8 mouse cellular contexts compared by ENCODE assay signal in the genomic region with DNA sequence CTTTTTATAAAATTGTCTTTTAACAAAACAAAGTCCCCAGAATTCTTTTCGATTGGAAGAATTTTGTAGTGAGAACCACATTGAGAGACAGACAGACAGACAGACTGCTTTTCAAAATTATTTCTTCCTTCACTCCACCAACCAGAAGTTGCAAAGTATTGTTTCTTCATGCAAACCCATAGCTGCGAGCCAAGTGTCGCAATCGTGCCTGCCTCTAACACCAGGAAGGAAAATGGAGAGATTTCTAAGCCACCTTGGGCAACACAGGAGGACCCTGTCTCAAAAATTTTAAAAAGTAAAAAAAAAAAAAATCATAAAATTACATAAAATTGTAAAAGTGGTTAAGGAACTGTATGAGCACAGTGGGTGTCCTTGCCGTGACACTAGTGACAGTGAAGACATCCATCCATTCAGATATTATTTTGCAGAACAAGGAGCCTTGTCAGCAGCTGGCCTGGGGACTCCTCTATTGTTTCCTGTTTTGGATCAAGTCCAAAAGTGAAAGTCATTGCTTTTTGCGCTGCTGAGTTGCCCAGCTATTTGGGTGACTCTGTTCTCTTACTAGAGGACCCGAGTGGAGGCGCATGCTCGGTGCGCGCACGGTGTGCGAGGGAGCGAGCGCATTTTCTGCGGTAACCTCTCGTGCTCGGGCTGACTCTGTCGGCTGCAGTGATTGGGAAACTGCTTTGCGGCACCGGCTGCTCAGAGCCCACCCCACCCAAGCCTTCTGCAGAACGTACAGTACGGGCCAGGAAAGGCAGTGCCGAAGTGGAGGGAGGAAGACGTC.
DNase-seq lines count a peak whose midpoint lies in the region; ATAC-seq and TF ChIP-seq lines count a peak whose summit lies in the region.
"Had no signal": no experiment of that assay in that cellular context is flagged by ENCODE, and none has a peak within 500 bp of the region (broad histone marks: within the 10 kb centered on the region; RNA-seq: fewer than 3 reads in every experiment).

No protein-coding gene starts in this region.

- H3K27me3 ChIP-seq in liver, embryonic 14.5 days (ENCODE audit: control insufficient read depth, insufficient read depth, low read length) = no peaks in the 10 kb centered on the region
- H3K27me3 ChIP-seq: embryonic facial prominence, embryonic 15.5 days had no signal

- TF ChIP-seq CTCF in bone marrow macrophage, adult 2 months (IDR thresholded peaks at IDR 0.05; ENCODE audit: low read depth, low read length) = no peak
- no peak for TF ChIP-seq CTCF in liver, embryonic 14.5 days (IDR thresholded peaks at IDR 0.05; ENCODE audit: low read depth)

- no peak overlapping the region for H3K4me3 ChIP-seq in ES-E14 (ENCODE audit: insufficient read depth in 1 of 2, low read depth in 1 of 2, low read length in 2 of 2, poor library complexity in 1 of 2, severe bottlenecking in 1 of 2)
- peak overlapping the region; percentile 61 for H3K4me3 ChIP-seq in bone marrow macrophage, adult 2 months (ENCODE audit: insufficient read depth, low read length)
- H3K4me3 ChIP-seq in liver, embryonic 14.5 days (ENCODE audit: insufficient read depth in 1 of 2, low read depth in 2 of 2, low read length in 2 of 2) = no peak overlapping the region
- H3K4me3 ChIP-seq: embryonic facial prominence, embryonic 15.5 days had no signal

- no peak overlapping the region for H3K27ac ChIP-seq in ES-E14 (ENCODE audit: insufficient read depth, low read depth, low read length, poor library complexity, severe bottlenecking)
- peak overlapping the region; percentile 70 for H3K27ac ChIP-seq in bone marrow macrophage, adult 2 months (ENCODE audit: insufficient read depth, low read depth, low read length)
- no peak overlapping the region for H3K27ac ChIP-seq in liver, embryonic 14.5 days
- H3K27ac ChIP-seq: embryonic facial prominence, embryonic 15.5 days had no signal

- in situ Hi-C loops in ES-E14 (cut with MboI; ENCODE audit: low sequenced_read_pairs in 2 of 2, unreplicated experiment in 2 of 2) = no loop called here

- TF ChIP-seq POLR2A in bone marrow macrophage, adult 2 months (IDR thresholded peaks at IDR 0.05; ENCODE audit: borderline replicate concordance, low read depth, low read length) = no peak

- peaks cover 46% of the 10 kb centered on the region for H3K36me3 ChIP-seq in ES-E14 (ENCODE audit: control insufficient read depth, insufficient read depth, low read length, poor library complexity, severe bottlenecking)
- H3K36me3 ChIP-seq in liver, embryonic 14.5 days (replicated peaks; ENCODE audit: control insufficient read depth, insufficient read depth, low read depth) = no peaks in the 10 kb centered on the region

- no peak overlapping the region for H3K4me2 ChIP-seq in liver, embryonic 14.5 days (ENCODE audit: low read depth)
- H3K4me2 ChIP-seq: embryonic facial prominence, embryonic 15.5 days had no signal

- H3K9ac ChIP-seq in ES-E14 (ENCODE audit: insufficient read depth, low read depth, low read length, poor library complexity, severe bottlenecking) = peak overlapping the region; percentile 20; the same call in 1 of the 2 replicates
- H3K9ac ChIP-seq in liver, embryonic 14.5 days (replicated peaks) = no peak overlapping the region
- H3K9ac ChIP-seq: embryonic facial prominence, embryonic 15.5 days had no signal

- ATAC-seq in liver, embryonic 14.5 days (ENCODE audit: insufficient read depth) = 0 out of 2 replicates have a peak, but pooled peaks have one; percentile 26
- ATAC-seq in erythroid progenitor cell, adult 5-6 weeks (replicated peaks; ENCODE audit: low FRiP score, poor library complexity, severe bottlenecking) = no peak
- no peak for ATAC-seq in inflammation-experienced regulatory T-cells, adult 6 months

- no peaks in the 10 kb centered on the region for H3K9me3 ChIP-seq in ES-E14 (ENCODE audit: control insufficient read depth, insufficient read depth, low read depth, low read length)
- H3K9me3 ChIP-seq in liver, embryonic 14.5 days (ENCODE audit: control insufficient read depth, low read length) = no peaks in the 10 kb centered on the region
- H3K9me3 ChIP-seq: embryonic facial prominence, embryonic 15.5 days had no signal

- H3K4me1 ChIP-seq in ES-E14 (ENCODE audit: control insufficient read depth in 2 of 2, insufficient read depth in 2 of 2, low read length in 2 of 2, poor library complexity in 1 of 2) = peaks cover 0 to 6% of the 10 kb centered on the region in 2 experiments; a peak in 1 of 4 replicates
- peaks cover 24% of the 10 kb centered on the region for H3K4me1 ChIP-seq in bone marrow macrophage, adult 2 months (ENCODE audit: control insufficient read depth, insufficient read depth, low read length)
- H3K4me1 ChIP-seq in liver, embryonic 14.5 days (replicated peaks; ENCODE audit: control insufficient read depth in 2 of 2, insufficient read depth in 2 of 2, low read length in 1 of 2) = peaks cover 0 to 4% of the 10 kb centered on the region in 2 experiments; a peak in 1 of 4 replicates

- peak; percentile 47 for DNase-seq in layer of hippocampus, adult 11-12 months (ENCODE audit: low spot score)
- no peak for DNase-seq in layer of hippocampus, adult 9-10 months (ENCODE audit: low spot score)
- peak; percentile 29 for DNase-seq in ES-E14 (ENCODE audit: low read depth, low spot score)
- DNase-seq in liver, embryonic 14.5 days (ENCODE audit: low read depth in 3 of 3, low spot score in 3 of 3) = no peak

- no peak for TF ChIP-seq EP300 in liver, embryonic 14.5 days (IDR thresholded peaks at IDR 0.05; ENCODE audit: low read depth)

- WGBS in liver, embryonic 14.5 days (ENCODE audit: insufficient replicate concordance) = 62% methylated on average over 25 of the region's 25 CpGs

TF ChIP-seq in ES-E14, 5 proteins besides CTCF, POLR2A, EP300 and RAD21:
- TF ChIP-seq ZC3H11A (IDR thresholded peaks at IDR 0.05; ENCODE audit: borderline replicate concordance, low read depth, low read length) (no peak), HCFC1 (IDR thresholded peaks at IDR 0.05; ENCODE audit: borderline replicate concordance, insufficient read depth, low read length) (no peak), ZNF384 (IDR thresholded peaks at IDR 0.05; ENCODE audit: low read depth, low read length) (no peak), CHD2 (IDR thresholded peaks at IDR 0.05; ENCODE audit: low read depth, low read length) (no peak), MAFK (IDR thresholded peaks at IDR 0.05; ENCODE audit: insufficient read depth, low read depth, low read length) (no peak)

Comparison
In these comparisons a context has a peak if more than half of its experiments do, and no peak if none do; other contexts are left out.
1. DNase-seq: peak in layer of hippocampus, adult 11-12 months (single experiment) and ES-E14 (single experiment); none in layer of hippocampus, adult 9-10 months (single experiment) and liver, embryonic 14.5 days (0 of 3).